Mouse (Mus musculus): ENCODE data around the gene Oard1. TPM values are rescaled to one million over a fixed set of nuclear protein-coding genes. Genes with fewer than 3 reads are reported as not detected.

The Oard1 gene
- total RNA-seq, 2 experiments from 2014 or later: 10.5 to 13.7 TPM

- DNase-seq (ENCODE audit: extremely low spot score in 1 of 2, low spot score in 1 of 2): no peak
Observed at GRCm38 (mm10) chr17:48433006-48433655, 23.3 kb downstream of the Oard1 start.

GRCm38 (mm10) chr17:48433689-48434330 lies 24.0 kb downstream of the Oard1 start:
- no peak for DNase-seq (ENCODE audit: extremely low spot score in 1 of 2, low spot score in 1 of 2)

- DNase-seq (ENCODE audit: extremely low spot score in 1 of 2, low spot score in 1 of 2): no peak
Observed at GRCm38 (mm10) chr17:48434479-48434878, 24.7 kb downstream of the Oard1 start.

GRCm38 (mm10) chr17:48436487-48436886 lies 26.7 kb downstream of the Oard1 start:
- no peak for DNase-seq (ENCODE audit: extremely low spot score in 1 of 2, low spot score in 1 of 2)

GRCm38 (mm10) chr17:48437421-48437911 lies 27.7 kb downstream of the Oard1 start:
- DNase-seq (ENCODE audit: extremely low spot score in 1 of 2, low spot score in 1 of 2): no peak

- no peak for DNase-seq (ENCODE audit: extremely low spot score in 1 of 2, low spot score in 1 of 2)
Observed at GRCm38 (mm10) chr17:48442745-48443457, 33.1 kb downstream of the Oard1 start.

GRCm38 (mm10) chr17:48443542-48444145 lies 33.8 kb downstream of the Oard1 start:
- DNase-seq (ENCODE audit: extremely low spot score in 1 of 2, low spot score in 1 of 2): no peak

- DNase-seq (ENCODE audit: extremely low spot score in 1 of 2, low spot score in 1 of 2): no peak
Observed at GRCm38 (mm10) chr17:48447675-48448074, 37.9 kb downstream of the Oard1 start.

GRCm38 (mm10) chr17:48450666-48451352 lies 41.0 kb downstream of the Oard1 start:
- no peak for DNase-seq (ENCODE audit: extremely low spot score in 1 of 2, low spot score in 1 of 2)

GRCm38 (mm10) chr17:48451353-48451675 lies 41.5 kb downstream of the Oard1 start, which contains the start of gene Tspo2:
Gene Tspo2 (minus strand): TSS chr17:48451522.
- no peak for DNase-seq (ENCODE audit: extremely low spot score in 1 of 2, low spot score in 1 of 2)

GRCm38 (mm10) chr17:48451753-48452444 lies 42.1 kb downstream of the Oard1 start:
- DNase-seq (ENCODE audit: extremely low spot score in 1 of 2, low spot score in 1 of 2): no peak

GRCm38 (mm10) chr17:48453489-48453888 lies 43.7 kb downstream of the Oard1 start:
- DNase-seq (ENCODE audit: extremely low spot score in 1 of 2, low spot score in 1 of 2): no peak

GRCm38 (mm10) chr17:48454190-48454589 lies 44.4 kb downstream of the Oard1 start:
- DNase-seq (ENCODE audit: extremely low spot score in 1 of 2, low spot score in 1 of 2): no peak

- no peak for DNase-seq (ENCODE audit: extremely low spot score in 1 of 2, low spot score in 1 of 2)
Observed at GRCm38 (mm10) chr17:48454688-48455087, 44.9 kb downstream of the Oard1 start, which contains the start of gene Unc5cl. Gene Unc5cl (plus strand): TSS chr17:48454901.

GRCm38 (mm10) chr17:48455955-48456354 lies 46.1 kb downstream of the Oard1 start:
- no peak for DNase-seq (ENCODE audit: extremely low spot score in 1 of 2, low spot score in 1 of 2)

GRCm38 (mm10) chr17:48457971-48458653 lies 48.3 kb downstream of the Oard1 start:
- no peak for DNase-seq (ENCODE audit: extremely low spot score in 1 of 2, low spot score in 1 of 2)

- no peak for DNase-seq (ENCODE audit: extremely low spot score in 1 of 2, low spot score in 1 of 2)
Observed at GRCm38 (mm10) chr17:48462096-48462495, 52.3 kb downstream of the Oard1 start.

- DNase-seq (ENCODE audit: extremely low spot score in 1 of 2, low spot score in 1 of 2): no peak
Observed at GRCm38 (mm10) chr17:48463391-48463790, 53.6 kb downstream of the Oard1 start.
